Mouse (Mus musculus) skeletal muscle tissue, adult 2 months (tissue): ENCODE measurements at regions not wholly inside any gene's neighbourhood (a gene's known extent, or its start where the extent isn't known, plus 50 kb on each side); places are given as distances from the start of the nearest gene placed in this dataset.

Source experiments
- DNase-seq: peaks from one replicate; pipeline ENCODE4 v3.0.0-alpha.2; 2012; ENCODE audit warnings: low read depth, low spot score

- DNase-seq, result no peak
Measured at GRCm38 (mm10) chr7:124455659-124456058, 473.0 kb downstream of the Hs3st4 start.

GRCm38 (mm10) chr7:124487326-124487725 lies 504.7 kb downstream of the Hs3st4 start:
- no peak for DNase-seq

- DNase-seq, result no peak
Measured at GRCm38 (mm10) chr7:124491109-124491793, 508.6 kb downstream of the Hs3st4 start.

- DNase-seq, result no peak
Measured at GRCm38 (mm10) chr7:124491851-124492390, 509.3 kb downstream of the Hs3st4 start.

DNA sequence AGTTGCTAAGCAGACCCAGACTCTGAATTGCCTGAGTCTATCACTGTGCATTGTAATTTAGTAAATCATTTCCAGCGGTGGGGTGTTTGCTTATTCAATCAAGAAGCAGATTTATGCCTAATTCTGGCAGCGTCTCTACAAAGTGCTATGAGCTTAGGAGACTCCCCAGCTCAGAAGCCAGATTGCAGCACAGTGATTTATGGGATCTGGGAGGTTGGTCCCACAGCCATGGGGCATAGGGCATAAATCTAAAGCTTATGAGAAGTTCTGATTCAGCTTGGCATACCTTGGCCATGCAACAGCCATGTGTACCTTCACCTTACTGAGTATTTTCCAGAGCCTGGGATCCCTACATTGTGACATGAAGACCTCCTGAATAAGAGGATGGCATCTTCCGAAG lies 518.0 kb downstream of the Hs3st4 start:
- no peak for DNase-seq

- no peak for DNase-seq
Measured at GRCm38 (mm10) chr7:124502760-124503159, 520.1 kb downstream of the Hs3st4 start.

DNA sequence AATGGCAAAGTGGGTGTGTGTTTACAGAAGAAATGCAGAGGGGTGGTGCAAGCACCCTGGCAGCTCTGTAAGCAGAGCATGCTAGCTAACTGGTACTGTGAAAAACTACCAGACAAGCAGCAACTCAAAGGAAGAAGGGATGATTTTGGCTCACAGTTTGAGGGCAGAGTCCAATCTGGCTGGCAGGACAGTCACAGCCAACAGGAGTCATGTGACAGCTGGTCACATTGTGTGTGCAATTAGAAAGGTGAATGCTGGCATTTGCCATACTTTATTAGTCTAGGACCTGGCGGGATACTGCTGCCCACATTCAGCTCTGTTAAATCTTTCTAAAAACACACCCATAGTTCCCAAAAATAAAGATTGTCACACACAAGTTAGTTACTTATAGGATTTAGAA lies 566.4 kb downstream of the Hs3st4 start:
- DNase-seq, result no peak

DNA sequence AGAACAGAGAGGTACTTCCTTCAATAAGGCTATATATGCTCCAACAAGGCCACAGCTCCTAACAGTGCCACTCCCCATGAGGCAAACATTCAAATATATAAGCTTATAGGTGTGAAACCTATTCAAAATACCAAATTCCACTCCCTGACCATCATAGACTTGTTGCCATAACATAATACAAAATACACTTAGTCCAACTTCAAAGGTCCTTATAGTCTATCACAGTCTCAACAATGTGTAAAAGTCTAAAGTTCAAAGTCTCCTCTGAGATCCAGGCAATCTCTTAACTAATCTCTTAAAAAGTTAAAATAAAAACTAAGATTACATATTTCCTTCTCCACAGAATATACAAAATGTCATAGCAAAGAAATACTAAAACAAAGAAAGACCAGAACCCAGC lies 574.5 kb downstream of the Hs3st4 start:
- no peak for DNase-seq

DNA sequence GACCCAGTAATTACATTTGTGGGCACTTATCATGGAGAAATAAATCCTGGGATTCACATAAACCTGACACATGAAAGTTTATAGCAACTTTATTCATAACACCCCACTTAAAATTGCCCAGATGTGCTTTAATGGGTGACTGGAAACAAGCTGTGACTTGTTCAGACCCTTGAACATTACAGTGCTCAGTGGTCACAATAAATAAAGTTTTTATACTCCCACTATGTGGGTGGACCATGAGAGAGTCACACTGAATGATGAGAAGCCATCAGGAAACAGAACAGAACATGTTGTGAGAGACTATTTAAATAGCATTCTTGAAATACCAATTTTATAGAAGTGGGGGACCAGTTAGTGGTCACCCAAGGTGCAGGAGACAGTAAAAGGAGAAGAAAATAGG lies 588.1 kb downstream of the Hs3st4 start:
- no peak for DNase-seq

GRCm38 (mm10) chr7:124573666-124574065 lies 591.0 kb downstream of the Hs3st4 start:
- DNase-seq, result no peak

- DNase-seq, result no peak
Measured at GRCm38 (mm10) chr7:124581342-124581741, 598.7 kb downstream of the Hs3st4 start.

- DNase-seq, result no peak
Measured at GRCm38 (mm10) chr7:124585296-124585695, 602.6 kb downstream of the Hs3st4 start.

DNA sequence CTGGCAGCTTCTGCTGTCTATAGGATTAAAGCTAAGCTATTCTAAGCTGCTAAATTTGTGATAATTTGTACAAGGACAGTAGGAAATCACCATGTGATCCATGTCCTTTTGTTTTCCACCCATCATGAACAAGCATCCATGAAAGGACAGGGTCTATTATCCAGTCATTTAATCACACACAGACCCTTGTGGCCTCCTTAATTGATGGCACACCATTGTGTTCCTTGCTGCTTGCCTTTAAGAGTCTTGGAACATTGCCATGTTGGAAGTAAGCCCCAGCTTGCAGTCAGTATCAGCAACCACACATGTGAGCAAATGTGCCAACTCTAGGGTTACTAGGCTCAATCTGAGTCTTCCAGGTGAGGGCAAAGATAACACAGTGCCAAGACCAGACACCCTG lies 608.7 kb downstream of the Hs3st4 start:
- no peak for DNase-seq

GRCm38 (mm10) chr7:124593462-124593861 lies 610.8 kb downstream of the Hs3st4 start:
- DNase-seq, result peak; percentile 14

GRCm38 (mm10) chr7:124600767-124601166 lies 618.1 kb downstream of the Hs3st4 start:
- no peak for DNase-seq

DNA sequence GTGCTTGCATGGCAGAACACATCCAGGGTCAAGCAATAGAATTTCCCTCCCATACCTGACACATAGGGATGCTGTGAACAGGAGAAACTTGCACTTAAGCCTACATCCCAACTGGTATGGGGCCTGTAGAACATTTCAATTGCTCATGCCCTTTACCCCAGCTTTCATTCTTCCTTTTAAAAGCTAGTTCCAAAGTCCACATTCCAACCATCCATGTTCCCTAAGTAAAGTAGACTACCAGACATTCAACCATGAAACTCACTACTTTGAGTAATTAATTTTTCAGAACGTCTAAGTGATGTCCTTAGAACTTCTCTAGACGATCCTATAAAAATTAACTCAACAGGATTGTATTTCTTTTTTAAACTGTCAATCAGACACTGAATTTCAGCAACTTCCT lies 621.9 kb downstream of the Hs3st4 start:
- no peak for DNase-seq

GRCm38 (mm10) chr7:124605978-124606377 lies 623.3 kb downstream of the Hs3st4 start:
- DNase-seq, result no peak

DNA sequence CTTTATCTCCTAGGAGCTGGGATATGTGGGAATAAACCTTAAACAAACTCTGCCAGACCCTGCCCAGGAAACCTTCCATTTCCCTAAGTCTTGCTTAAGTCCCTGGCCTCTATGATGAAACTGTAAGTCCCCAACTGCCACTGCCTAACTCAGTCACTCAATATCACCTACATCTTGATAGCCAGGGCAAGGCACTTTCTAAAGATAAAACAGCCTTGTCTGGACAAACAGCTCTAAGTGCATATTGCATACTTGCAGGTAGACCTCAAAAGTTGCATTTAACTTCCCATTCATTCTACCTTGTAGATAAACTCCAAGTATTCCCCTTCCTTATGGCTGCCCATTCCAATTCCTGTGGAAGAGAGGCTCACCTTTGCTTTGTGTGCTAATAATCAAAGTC lies 624.4 kb downstream of the Hs3st4 start:
- no peak for DNase-seq

DNA sequence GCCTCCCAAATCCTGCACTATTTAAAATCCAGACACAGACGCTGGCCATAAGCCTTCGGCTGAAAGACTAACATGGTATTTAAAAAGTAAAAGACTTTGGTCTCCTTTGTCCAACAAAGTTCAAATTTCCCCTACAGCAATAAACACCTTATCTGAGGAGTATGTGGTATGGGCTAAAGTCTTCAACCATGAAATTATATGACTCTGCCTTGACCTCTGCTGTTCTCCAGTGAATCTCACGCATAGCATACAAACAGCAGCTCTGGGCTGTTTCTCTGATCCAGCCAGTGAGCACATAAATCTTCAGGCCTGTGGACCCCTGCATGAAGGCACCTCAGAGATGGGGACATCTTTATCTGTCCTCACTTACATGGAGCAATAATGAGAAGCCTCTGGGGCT lies 627.8 kb downstream of the Hs3st4 start:
- no peak for DNase-seq

GRCm38 (mm10) chr7:124647131-124647530 lies 664.5 kb downstream of the Hs3st4 start:
- no peak for DNase-seq

DNA sequence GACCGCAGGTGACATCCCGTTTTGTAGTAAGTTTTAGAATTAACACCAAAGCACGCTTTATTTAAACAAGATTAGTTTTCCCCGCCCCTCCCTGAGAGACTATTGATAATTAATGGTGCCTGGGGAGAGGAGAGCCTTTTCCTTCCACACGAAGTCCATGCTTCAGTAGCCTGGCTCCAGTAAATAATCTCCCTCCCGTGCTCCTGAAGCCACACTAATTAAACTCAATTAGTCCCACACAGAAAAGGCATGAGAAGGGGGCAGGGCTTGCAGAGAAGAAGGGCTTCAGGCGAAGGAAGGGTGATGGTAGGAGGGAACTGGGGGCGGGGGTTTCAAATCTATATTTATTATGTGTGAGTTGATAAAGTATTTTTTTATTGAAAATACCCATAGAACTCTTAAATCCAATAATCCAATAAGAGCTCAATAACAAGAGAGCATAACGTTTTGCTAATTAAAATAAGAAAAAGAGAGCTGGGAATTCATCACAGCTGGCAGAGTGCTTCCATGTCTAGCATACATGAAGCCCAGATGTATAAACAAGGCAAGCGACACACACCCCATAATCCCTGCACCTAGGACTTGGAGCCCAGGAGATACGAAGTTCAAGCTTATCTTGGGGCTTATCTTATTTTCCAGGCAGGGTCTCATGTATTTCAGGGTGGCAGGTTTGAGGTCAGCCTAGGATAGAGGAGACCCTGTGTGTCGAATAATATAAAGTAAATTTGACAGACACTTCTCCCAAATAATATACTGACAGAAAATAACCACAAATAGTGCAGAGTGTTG lies 684.7 kb downstream of the Hs3st4 start:
- no peak for DNase-seq

GRCm38 (mm10) chr7:124668058-124668457 lies 685.4 kb downstream of the Hs3st4 start:
- no peak for DNase-seq

DNA sequence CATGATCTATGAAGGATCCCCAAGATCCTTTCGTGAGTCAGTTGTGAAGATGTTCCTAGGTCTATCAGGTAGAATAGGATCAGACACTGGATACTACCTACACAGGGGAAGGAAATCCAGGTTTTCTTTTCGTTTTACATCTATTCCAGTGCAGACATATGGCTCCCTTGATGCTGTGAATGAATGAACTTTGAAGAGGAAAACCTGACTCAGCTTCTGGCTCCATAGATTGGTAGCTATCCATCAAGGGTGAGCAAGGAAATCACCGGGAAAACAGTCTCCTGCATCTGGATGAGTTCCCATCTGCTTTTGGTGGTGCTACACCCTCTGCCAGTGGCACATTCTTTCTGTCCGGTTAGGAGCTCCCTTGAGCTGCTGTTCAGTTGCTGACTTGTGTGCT lies 687.8 kb downstream of the Hs3st4 start:
- no peak for DNase-seq
